Mouse (Mus musculus): ENCODE results near the gene Hist1h2af. TPM values are rescaled to one million over a fixed set of nuclear protein-coding genes. Genes with fewer than 3 reads are reported as not detected.

Gene Hist1h2af
- 18.4 to 42.2 TPM (median 32.0 TPM) in 4 replicates for total RNA-seq (2023; ENCODE audit: inconsistent age)

DNA sequence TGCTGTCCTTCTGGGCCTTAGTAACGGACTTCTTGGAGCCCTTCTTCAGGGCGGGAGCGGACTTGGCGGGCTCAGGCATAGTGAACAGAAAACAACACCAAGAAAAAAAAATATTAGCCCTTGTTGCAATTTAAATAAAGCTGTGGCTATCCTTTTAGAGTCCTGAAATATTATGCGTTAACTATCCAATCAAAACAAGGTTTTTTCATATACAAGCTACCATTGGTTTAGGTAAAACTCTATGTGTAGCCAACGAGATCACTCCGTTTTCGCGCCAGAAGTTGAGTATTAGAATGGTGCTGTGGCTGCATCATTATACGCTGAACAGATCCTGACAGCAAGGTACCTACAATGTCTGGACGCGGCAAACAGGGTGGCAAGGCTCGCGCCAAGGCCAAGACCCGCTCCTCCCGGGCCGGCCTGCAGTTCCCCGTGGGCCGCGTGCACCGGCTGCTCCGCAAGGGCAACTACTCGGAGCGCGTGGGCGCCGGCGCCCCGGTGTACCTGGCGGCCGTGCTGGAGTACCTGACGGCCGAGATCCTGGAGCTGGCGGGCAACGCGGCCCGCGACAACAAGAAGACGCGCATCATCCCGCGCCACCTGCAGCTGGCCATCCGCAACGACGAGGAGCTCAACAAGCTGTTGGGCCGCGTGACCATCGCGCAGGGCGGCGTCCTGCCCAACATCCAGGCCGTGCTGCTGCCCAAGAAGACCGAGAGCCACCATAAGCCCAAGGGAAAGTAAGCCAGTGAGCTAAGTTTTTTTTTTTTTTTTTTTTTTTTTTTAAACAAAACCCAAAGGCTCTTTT lies at the start of gene Hist1h2af:
Hist1h2af (plus strand) TSS at position 347 of the 808 bp plus-strand sequence.

DNA sequence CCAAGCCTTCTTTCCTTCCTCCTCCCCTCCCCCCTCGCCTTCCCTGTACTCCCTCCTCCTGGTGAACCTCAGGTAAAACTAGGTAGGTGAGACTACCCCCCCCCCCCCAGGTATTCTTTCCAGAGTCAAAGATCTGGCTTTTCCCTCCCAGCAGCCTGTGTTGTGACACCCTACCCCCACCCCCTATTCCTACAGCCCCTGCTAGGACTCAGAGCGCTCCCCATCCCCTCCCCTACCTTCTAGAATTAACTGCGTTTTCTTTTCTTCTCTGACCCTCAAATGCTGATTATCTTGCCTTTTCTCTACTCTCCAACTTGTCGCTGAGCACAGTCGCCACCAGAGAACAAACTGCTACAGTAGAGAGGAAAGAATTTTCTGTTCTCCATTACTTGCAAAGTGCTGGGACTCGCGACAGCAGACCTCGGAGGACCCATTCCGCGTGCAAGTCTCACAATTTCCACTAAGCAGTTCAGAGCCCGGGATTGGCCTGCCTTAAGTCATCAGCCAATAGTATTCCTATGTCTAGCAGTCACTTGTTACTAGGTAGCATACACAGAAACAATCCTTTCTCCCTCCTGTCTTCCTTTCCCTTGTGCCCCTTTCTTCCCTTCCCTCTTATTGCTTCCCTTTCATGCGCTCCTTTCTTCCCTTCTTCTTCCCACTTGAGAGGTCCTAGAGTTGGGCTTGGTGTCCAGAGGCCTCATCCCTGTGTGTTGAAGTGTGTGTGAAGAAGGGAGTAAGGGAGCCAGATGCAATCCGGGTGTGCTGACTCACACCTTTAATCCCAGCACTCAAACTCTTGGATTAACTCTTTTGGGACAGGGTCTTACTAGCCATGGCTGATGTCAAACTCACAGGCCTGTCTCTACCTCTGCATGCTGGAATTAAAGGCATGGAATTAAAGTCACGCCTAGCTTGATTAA lies 45.0 kb upstream of the Hist1h2af start, which contains the start of gene Btn2a2:
Btn2a2 (minus strand) TSS at position 458 of the 923 bp plus-strand sequence.

DNA sequence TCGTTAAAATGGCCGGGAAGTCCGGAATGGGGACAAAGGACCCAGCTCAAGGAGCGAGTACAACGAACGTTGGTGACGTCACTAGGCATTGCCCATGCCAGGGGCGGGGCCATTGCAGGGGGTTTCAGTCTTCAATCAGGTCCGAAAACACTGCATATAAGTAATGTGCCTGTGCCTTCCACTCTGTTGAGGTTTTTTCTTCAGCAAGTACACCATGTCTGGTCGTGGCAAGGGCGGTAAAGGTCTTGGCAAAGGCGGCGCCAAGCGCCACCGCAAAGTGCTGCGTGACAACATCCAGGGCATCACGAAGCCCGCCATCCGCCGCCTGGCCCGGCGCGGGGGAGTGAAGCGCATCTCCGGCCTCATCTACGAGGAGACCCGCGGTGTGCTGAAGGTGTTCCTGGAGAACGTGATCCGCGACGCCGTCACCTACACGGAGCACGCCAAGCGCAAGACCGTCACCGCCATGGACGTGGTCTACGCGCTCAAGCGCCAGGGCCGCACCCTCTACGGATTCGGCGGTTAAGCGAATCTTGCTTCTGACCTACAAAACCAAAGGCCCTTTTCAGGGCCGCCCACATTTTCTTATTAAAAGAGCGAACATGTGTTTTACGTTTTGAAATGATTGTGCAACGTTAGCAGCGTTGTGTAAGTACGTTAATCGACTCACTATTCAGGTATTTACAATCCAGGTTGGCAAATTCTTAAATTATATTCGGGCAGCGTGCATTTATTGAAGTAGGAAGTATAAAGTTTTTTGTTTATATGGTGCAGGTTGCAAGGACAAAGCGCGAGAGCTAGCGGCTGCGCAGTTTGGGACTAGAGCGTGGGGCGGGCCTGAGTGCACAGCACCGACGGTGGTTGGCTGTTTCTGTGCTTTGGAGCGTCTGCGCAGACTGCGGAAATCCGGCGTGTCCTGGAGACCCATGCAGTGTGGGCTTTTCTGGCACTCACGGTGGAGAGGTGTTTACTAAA lies 2.5 kb upstream of the Hist1h2af start, which contains the start of gene Hist1h4h:
Hist1h4h (plus strand) TSS at position 150 of the 975 bp plus-strand sequence.

DNA sequence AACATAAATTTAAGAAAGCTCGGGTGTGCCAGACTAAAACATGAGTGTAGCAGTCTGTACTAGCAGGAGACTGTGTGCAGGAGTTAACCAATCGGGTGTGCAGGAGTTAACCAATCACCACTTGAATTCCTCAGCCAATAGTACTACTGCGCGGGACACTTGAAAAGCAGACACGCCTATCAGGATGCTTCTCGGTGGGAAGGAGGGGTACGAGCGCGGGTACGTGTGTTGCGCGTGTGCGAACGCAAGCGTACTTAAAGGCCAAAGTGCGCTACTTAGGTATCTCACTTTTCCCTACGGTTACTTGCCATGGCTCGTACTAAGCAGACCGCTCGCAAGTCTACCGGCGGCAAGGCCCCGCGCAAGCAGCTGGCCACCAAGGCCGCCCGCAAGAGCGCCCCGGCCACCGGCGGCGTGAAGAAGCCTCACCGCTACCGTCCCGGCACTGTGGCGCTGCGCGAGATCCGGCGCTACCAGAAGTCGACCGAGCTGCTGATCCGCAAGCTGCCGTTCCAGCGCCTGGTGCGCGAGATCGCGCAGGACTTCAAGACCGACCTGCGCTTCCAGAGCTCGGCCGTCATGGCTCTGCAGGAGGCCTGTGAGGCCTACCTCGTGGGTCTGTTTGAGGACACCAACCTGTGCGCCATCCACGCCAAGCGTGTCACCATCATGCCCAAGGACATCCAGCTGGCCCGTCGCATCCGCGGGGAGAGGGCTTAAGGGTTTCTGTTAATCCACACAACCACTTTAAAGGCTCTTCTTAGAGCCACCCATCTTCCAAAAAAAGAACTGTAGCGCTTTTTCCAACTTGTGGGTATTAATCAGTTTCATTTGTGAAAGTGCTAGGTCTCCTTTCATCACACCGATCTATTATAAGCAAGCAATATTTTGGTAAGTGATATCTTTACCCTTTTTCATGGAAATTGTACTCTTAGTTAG lies 1.7 kb downstream of the Hist1h2af start, which contains the start of gene Hist1h3g:
Hist1h3g (plus strand) TSS at position 286 of the 939 bp plus-strand sequence.

DNA sequence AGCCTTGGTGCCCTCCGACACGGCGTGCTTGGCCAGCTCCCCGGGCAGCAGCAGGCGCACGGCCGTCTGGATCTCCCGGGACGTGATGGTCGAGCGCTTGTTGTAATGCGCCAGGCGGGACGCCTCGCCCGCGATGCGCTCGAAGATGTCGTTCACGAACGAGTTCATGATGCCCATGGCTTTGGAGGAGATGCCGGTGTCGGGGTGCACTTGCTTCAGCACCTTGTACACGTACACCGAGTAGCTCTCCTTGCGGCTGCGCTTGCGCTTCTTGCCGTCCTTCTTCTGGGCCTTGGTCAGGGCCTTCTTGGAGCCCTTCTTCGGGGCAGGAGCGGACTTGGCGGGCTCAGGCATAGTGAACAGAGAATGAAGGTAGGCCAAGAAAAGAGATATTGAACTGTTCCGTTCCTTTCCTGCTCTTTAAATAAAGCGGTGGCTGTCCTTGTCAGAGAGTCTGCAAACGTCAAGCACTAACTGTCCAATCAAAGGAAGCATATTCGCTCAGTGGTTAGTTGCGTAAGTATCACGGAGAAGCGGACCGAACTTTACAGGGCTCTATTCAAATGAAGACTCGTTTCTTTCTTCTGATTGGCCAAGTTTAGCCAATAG lies 9.4 kb downstream of the Hist1h2af start, which contains the start of gene Hist1h2bh:
Hist1h2bh (minus strand) TSS at position 394 of the 609 bp plus-strand sequence.

DNA sequence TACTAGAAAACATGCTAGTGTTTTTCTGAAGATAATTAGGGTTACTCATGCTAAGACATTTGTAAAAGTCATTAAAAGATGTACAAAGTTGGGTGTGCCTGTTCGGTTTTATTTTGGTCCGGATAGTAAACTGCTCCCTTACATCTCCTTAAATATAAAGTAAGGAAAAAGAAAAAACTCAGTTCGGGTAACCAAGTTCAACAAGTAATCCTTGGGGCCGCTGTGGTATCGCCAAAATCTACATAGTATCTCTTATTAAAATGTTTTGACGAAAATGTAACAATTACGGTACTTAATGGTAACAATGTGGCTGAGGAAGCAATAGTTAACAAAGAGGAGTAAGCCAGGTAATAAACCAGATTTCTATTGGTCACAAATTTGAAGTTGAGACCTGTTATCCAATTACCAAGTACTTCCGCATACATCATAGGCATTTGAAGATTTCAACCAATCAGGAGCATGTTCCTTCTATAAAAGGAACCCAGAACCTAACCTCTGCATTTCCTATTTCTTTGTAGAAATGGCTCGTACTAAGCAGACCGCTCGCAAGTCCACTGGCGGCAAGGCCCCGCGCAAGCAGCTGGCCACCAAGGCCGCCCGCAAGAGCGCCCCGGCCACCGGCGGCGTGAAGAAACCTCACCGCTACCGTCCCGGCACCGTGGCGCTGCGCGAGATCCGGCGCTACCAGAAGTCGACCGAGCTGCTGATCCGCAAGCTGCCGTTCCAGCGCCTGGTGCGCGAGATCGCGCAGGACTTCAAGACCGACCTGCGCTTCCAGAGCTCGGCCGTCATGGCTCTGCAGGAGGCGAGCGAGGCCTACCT lies 10.5 kb downstream of the Hist1h2af start, which contains the start of gene Hist1h3f:
Hist1h3f (plus strand) TSS at position 88 of the 822 bp plus-strand sequence.

DNA sequence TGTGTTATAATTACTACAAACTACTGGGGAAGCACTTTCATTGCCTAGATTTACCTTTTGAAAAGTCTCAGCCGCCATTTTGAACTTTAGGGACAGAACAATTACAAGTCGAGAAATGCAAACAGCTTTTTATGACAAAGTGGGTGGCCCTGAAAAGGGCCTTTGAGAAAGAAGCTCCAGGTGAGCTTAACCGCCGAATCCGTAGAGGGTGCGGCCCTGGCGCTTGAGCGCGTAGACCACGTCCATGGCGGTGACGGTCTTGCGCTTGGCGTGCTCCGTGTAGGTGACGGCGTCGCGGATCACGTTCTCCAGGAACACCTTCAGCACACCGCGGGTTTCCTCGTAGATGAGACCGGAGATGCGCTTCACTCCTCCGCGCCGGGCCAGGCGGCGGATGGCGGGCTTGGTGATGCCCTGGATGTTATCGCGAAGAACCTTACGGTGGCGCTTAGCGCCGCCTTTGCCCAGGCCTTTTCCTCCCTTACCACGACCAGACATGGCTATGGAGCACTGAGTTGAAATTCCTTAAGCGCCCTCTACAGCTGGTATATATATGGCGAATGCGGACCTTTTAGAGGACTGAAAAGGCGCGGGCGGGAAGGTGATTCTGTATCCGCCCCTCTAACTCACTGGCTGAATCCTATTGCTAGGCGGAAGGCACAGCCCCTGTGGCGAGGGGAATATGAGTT lies 17.6 kb downstream of the Hist1h2af start, which contains the start of gene Hist1h4f:
Hist1h4f (minus strand) TSS at position 503 of the 689 bp plus-strand sequence.

DNA sequence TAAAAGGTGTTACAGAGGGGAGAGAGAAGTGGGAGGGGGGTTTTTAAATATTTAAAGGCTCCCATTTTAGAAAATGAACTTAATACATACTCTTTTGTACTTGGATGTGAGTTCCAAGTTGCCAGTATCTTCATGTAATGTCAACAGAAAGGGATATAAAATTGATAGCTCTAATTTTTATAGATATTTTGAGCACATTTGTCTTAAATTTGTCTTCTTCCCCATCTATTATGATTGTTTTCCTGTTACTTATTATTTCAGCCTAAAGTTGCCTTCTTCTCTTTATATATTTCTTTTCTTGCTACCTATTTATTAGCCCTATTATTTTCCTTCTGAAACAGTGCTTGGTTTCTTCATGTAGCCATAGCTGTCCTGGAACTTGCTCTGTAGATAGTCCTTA lies 19.3 kb downstream of the Hist1h2af start, which contains the start of gene Hist1h1d:
Hist1h1d (plus strand) TSS at position 301 of the 400 bp plus-strand sequence.

DNA sequence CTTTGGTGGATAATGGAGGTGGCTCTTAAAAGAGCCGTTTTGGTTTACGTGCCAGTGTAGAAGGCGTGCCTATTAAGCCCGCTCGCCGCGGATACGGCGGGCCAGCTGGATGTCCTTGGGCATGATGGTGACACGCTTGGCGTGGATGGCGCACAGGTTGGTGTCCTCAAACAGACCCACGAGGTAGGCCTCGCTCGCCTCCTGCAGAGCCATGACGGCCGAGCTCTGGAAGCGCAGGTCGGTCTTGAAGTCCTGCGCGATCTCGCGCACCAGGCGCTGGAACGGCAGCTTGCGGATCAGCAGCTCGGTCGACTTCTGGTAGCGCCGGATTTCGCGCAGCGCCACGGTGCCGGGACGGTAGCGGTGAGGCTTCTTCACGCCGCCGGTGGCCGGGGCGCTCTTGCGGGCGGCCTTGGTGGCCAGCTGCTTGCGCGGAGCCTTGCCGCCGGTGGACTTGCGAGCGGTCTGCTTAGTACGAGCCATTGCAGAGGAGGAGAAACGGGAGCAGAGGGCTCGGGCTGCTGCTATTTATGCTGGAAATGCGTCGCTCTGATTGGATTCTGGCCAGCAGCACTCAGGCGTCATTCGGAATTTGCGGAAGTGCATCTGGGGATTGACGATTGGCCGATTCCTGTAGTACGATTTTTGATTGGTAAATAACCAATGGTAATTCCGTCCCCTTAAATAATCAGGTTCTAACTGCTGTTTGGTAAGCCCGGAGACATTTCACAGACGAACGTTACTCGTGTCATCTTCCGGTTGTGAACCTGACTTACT lies 28.4 kb downstream of the Hist1h2af start, which contains the start of gene Hist1h3e:
Hist1h3e (minus strand) TSS at position 487 of the 777 bp plus-strand sequence.

DNA sequence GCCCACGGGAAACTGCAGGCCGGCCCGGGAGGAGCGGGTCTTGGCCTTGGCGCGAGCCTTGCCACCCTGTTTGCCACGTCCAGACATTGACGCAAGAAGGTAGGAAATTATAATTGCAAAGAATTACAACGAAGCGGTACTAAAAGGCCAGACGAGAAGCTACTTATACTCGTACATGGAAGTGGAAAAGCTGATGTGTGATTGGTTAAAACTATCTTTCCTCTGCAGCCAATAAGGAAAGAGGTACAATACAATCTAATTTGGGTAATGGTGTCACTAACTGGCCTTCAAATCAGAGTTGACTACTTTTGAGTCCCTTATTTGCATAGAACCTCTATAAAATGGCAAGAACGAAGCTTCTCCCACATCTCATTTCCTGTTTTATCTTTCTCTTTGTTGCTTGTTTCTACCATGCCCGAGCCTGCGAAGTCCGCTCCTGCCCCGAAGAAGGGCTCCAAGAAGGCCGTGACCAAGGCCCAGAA lies 37.4 kb downstream of the Hist1h2af start, which contains the start of the genes Hist1h2ae and Hist1h2bg:
Hist1h2ae (minus strand) TSS at position 199 of the 482 bp plus-strand sequence.
Hist1h2bg (plus strand) TSS at position 375 of the 482 bp plus-strand sequence.

DNA sequence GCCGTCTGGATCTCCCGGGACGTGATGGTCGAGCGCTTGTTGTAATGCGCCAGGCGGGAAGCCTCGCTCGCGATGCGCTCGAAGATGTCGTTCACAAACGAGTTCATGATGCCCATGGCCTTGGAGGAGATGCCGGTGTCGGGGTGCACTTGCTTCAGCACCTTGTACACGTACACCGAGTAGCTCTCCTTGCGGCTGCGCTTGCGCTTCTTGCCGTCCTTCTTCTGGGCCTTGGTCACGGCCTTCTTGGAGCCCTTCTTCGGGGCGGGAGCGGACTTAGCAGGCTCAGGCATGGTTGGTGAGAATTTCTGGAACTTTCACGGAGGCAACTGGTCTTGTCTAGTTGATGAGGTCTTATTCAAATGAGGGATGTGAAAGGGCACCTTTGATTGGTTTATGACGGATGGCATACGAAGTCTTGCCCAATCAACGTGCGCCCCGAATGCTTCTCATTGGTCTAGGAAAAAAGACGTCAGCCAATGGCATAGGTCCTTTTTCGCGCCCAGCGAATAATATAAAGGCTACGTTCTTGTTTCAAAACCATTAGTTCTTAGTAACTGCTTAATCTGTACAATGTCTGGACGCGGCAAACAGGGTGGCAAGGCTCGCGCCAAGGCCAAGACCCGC lies 40.3 kb downstream of the Hist1h2af start, which contains the start of the genes Hist1h2bf and Hist1h2ad:
Hist1h2bf (minus strand) TSS at position 299 of the 627 bp plus-strand sequence.
Hist1h2ad (plus strand) TSS at position 484 of the 627 bp plus-strand sequence.

DNA sequence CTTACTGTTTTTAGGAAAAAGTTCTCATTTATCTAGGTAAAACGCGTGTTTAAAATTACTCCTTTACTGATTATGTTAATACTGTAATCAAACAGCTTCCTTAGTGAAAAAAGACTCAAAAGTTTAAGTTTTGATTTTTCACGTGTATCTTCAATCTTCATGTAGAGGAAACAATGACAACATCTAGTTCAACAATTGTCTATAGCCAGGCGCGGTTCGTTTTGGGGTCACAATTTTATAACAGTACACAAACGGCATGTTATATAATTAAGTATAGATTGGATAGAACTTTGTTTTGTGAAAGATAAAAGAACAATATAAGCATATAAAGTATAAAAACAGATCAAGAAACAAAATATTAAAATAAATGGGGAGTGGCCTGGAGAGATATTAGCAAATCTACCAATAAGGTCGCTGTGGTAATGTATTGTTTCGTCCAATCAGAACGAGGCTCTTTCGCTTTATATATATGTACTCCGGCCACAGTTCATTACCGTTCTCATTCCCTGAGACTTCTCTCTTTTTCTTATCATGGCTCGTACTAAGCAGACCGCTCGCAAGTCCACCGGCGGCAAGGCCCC lies 41.7 kb downstream of the Hist1h2af start, which contains the start of gene Hist1h3d:
Hist1h3d (plus strand) TSS at position 493 of the 581 bp plus-strand sequence.

DNA sequence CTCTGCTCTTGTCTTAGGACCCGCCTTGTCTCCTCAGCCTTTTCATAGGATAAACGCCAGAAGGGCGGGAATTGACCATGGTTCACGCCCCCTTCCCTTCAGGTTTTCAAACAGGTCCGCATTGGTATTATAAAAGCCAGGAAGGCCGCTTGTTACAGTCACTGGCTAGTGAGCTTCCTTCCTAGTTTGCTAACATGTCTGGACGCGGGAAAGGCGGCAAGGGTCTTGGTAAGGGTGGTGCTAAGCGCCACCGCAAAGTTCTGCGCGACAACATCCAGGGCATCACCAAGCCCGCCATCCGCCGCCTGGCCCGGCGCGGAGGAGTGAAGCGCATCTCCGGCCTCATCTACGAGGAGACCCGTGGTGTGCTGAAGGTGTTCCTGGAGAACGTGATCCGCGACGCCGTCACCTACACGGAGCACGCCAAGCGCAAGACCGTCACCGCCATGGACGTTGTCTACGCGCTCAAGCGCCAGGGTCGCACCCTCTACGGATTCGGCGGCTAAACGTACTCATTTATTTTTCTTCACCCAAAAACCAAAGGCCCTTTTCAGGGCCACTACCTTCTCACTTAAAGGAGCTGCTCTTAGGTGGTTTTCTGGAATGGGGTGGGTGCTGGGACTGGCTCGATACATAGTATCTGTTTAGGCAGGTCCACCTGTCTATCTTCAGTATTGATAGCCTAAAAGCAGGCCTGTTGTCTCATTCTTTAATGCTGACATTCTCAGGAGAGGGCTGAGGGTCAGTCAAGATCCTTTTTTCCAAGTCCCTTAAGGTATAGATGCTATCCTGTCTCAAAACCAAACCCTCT lies 47.9 kb downstream of the Hist1h2af start, which contains the start of gene Hist1h4d:
Hist1h4d (plus strand) TSS at position 191 of the 811 bp plus-strand sequence.

All from B cell, adult (primary cell).